Mouse (Mus musculus) cerebellum, adult 8-10 months (tissue): ENCODE data around the gene Bcar3.

Source experiments
- DNase-seq: peaks from one replicate; pipeline ENCODE4 v3.0.0; 2022

The Bcar3 gene

DNA sequence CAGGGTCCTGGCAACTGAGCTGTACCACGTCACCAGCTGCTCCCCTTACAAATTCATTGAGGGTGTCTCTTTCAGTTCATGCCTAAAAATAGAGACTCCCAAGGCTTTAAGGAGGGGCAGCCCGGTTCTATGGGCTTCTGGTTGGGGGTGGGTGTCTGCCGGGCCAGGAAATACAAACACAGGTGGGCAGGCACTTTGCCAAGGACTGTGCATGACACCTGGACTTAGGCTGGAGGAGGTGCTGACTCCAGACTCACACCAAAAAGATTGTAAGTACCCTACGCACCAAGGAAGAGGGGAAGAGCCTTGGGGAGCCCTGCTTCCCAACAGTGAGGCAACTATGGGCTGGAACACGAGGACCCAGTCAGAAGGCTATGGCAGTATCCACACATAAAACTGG lies 44.1 kb downstream of the Bcar3 start:
- no peak for DNase-seq

DNA sequence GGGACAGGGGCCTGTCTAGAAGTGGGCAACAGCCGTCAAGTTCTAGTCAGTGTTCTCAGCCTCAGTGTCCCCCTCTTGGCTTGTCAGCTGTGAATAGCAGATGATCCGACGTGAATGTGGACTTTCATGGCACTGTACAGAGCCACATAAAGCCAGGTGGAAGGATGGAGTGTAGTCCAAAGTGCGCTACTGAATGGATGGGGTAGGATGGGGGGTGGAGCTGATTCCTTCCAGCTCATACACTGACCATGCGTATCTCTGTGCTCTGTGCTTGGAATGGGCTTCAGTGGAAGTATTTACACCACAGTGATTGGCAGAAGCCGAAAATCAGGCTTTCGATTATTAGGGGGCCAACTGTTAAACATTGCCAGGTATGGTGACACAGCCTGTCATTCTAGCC lies 45.0 kb downstream of the Bcar3 start:
- no peak for DNase-seq

DNA sequence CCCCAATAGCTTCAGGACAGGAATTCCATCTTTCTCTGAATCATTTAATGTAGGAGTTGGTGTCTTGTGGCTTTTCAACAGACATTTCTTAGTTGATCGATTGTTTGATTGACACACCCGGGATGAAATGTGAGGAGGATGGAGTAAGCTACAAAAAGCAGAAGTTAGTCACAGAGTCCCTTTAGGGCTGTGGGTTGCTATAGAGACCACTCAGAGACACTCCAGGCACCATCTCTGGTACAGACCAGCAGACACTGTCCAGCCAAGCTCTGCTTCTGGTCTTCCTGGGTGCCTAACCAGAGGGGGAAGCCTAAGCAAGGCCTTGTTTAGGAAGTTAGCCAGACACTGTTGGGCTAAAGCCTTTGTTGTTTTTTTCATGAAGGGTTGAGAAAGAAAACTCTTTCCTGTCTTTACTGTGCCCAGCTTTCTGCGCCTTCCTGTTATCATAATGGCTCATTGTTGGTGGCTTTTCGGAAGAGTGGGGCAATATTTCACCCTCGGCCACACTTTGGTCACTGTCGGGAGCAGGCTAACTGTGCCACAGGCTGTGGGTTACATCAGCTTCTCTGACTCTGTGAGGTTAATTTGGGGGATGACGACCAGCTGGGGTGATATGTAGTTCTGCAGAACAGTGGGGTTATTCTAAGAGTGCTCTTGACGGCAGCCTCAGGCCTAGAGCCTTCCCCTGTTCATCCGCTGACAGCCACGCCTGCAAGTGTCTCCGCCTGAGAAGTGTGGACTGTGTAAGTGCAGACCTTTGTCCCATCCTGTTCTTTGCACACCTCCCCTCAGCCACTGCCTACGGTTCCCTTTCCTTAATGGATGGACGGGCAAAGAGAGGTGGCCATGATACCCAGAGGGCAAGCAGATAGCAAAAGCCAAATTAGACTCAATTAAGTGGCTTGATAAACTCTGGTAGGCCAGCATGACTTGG lies 46.5 kb downstream of the Bcar3 start:
- no peak for DNase-seq

DNA sequence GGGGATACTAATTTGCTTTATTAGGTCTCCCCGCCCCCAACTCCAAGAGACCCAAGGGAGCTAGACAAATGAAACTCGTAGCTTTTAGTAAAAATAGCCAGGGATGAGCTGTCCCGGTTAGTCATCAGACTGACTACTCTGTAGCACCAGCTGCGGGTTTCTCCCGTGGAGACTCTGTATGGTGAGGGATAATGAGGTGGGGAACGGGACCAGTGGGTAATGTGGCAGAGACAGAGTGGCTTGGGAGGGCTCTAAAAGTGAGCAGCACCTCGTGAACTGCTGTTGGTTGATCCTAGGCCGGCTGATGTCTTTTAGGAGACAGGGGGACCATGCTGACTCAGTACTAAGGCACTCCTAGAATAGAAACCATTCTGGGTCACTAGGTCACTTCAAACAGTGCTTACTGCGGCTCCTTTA lies 49.5 kb downstream of the Bcar3 start:
- DNase-seq, result no peak

DNA sequence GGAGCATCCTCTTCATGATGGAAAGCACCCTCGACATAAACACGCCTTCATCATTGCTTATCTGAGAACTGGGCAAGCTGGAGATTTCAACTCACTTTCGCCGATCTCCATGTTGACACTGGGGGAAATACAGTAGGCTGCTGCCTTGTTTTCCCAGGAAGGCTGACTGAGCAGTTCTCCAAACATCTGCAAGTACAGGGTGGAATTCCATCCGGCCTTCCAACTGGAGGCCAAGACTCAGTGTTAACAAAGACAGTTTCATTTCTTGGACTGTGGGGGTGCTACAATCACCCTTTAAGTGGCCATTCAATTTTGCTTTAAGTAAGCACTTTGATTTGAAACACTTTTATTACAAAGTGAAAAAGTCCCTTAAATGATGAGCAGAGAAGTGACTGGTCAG lies 50.4 kb downstream of the Bcar3 start:
- no peak for DNase-seq

DNA sequence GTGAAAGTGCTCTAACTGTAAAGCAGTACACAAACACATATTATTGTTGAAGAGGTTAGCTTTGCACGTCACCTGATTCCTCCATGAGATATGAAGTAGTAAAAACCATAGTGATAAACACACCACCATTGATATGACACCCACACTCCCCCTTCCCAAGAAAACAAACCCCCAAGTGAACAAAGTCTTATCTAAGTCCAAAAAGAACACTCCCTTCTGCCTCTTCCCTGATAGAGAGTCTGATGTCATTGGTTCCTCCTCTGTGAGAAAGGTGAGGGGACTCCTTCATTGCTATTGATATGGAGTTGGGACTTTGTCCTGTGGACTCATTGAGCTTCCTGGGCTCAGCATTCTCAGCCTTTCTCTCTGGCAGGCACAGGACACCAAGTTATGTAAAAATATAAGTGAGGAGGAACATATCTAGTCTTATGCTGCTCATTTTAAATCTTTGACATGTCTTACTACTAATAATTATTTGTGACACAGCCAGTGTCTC lies 52.1 kb downstream of the Bcar3 start:
- DNase-seq, result no peak

DNA sequence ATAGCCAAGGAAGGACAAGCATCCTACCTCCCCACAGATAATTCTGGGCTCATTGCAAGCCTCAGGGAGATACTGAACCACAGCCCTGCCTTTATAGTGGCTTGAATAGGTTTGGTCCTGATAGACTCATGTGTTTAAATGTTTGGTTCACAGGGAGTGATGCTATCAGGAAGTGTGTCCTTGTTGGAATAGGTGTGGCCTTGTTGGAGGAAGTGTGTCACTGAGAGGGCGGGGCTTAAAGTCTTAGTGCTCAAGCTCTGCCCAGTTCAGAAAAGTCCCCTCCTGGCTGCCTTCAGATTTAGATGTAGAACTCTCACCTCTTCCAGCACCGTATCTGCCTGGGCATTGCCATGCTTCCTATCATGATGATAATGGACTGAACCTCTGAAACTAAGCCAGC lies 52.7 kb downstream of the Bcar3 start:
- no peak for DNase-seq

DNA sequence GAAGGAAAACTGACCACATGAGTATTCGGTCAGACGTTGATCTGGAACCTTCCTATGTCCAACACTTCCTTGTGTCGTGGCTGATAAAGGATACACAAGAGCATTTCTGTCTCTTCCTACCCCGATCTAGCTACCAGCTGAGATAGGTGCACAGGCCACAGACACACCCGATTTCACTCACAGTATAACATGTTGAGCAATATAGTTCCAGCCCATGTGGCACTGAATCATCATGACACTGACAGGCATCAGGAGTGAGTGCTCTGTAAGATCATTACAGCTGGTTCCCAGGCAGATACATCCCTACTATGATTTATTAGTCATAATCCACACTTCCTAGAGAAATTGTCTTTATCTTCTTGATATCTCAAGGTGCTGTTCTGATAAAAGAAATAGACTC lies 54.7 kb downstream of the Bcar3 start:
- no peak for DNase-seq

DNA sequence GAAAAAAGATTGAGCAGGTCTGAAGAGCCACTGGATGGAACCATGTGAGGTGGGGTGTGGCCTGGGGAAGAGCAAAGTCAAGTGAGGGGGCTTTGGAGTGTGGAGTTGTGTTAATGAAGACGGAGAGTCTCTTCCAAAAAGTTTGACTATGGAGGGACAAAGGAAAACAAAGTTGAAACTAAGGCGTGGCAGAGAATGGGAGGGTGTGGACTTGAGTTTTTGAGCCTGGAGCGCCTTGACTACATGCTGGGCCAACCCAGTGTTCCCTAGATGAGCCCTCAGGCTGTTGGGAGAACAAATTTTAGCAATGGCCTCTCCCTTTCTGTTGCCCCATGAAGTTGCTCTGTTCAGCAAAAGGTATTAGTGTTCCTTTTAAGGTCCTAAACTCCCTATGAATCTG lies 58.9 kb downstream of the Bcar3 start:
- DNase-seq, result no peak

DNA sequence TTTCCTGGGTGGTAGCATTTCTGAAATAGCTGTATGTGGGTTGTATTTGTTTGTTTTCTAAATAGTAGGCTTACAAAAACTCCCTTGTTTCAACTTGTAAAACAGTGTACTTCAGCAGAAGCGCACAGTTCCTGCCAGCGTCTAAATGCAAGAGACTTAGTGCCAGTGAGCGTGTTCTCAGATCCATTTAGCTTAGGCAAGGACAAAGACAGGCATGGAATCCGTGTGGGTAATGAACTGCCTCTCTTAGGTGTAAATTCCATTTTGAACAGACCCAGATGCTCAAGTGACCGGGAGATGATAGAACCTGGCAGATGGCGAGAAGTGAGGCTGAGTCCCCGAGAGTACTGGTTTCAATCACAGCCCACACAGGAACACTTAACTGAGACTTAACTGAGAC lies 65.5 kb downstream of the Bcar3 start:
- no peak for DNase-seq

DNA sequence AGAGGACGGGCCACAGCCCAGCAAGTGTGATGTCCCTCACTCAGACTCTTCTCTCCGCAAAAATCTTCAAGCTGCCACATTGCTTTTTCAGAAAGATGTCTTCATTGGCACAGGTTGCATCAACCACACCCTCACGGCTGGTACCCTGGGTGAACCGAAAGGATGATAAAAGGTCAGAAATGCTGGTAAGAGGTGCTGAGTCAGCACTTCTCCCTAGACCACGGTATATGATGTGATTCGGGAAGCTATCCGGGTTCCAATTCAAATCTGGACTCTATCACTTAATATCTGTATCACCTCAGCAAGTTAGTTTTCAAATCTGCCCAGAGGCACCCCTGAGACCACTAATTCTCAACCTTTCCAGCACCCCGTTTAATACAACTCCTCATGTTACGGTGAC lies 66.0 kb downstream of the Bcar3 start:
- no peak for DNase-seq

DNA sequence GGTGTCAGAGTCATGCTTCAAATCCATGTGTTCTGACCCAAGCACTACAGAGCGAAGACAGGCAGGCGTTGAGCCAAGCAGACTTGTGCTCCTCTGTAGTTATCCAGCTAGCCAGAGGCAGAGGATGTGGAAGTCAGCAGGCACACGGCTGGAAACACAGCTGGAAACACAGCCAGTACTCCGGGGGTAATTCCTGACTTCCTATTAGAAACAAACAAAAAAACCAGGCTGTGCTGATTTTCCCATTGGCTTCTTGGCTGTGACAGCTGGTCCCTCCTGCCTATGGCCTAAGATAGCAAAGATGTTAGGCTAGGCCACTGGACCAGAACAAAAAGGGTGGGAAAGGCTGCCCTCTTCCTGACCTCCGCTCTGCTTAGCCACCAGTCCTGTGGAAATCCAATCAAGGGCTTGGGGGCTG lies 66.8 kb downstream of the Bcar3 start:
- no peak for DNase-seq

DNA sequence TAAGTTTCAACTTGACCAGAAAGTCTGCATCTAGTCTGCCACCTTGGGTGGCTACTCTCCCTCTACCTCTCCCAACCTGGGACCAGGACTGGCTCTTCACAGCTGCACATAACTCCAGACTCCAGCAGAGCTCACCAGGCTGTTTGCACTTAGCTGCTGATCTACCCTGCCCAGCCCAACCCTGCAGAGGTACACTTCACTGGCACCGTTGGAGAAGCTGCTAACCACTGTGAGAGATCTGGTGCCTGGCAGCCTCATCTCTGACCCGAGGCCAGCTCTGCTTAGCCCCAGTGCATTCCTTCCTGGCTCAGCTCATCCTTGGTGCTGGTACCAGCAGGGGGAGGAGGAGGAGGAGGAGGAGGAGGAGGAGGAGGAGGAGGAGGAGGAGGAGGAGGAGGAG lies 68.8 kb downstream of the Bcar3 start:
- DNase-seq, result no peak

DNA sequence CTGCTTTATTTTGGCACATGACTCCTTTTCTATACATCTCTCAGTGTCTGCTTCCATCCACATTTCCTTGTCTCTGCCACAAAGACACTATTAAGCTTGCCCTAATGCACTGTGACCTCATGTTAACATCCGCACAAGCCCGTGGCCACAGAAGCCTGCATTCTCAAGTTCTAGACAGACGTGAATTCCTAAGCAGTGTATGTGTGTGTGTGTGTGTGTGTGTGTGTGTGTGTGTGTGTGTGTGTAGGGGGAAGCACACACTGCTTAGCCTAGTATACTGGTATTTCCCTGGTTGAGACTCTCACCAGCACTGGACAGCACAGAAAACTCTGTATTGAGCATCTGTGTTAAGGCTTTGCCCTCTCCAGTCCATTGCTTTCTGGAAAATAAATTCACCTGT lies 70.6 kb downstream of the Bcar3 start:
- no peak for DNase-seq

DNA sequence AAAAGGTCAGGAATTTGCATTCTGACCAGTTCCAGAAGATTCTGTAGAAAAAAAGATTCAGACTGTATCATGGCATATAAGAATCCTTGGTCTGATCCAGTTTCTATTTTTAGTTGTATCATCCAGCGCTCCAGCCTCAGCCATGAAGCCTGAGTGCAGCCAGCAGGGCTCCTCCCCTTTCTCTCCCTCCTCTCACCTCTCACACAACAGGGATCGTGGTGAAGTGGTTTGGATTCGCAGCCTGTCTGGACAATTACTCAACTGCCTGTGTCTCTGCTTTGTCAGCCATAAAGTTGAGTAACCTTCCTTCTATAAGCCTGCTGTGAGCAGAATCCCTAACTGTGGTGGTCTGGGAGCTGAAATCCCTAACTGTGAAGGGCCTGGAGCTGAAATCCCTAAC lies 71.4 kb downstream of the Bcar3 start:
- no peak for DNase-seq

DNA sequence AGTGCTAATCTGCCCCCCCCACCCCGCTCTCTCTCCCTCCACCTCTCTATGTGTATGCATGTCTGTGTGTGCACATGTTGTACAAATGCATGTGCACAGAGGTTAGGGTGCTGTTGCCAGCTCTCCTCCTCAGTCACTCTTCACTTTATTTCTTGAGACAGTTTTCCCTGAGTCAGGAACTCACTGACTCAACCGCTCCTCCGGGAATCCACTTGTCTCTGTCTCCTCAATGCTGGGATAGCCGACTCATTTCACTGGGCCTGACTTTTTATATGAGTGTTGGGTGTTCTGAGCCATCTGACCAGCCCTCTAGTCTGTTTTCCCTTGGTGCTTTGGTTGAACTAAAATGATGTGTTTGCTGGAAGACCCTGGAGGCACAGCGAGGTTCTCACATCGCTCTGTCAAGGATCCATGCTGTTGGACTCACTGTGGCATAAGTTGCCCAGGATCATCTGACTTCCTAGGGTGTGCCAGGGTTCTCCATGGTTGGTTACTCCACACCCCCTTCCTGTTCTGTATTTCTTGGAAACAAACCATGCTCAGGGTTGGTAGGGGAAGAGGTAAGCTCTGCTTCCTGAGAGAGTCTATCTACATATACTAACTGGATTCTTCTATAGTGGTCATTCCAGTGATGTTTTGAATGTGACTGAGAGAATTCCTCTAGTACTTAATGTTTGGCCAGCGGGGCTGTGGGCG lies 77.9 kb downstream of the Bcar3 start:
- no peak for DNase-seq

DNA sequence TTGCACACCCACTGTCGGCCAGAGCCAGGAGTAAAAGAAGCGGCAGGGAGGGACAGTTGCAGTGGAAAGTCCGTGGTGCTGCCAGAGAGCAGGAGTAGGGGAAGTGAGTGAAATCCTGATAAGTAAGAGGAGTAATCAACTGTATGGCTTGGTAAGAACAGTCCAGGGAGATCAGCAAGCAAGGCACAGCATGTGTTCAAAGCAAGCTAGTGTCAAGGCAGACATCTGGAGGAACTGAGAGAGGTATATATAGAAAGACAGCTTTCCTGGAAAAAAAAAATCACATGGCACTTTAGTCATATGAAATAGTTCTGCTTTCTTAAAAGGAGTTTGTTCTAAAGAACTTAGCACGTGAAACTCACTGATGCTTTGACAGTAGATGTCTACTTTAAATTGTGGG lies 78.7 kb downstream of the Bcar3 start:
- DNase-seq, result no peak

DNA sequence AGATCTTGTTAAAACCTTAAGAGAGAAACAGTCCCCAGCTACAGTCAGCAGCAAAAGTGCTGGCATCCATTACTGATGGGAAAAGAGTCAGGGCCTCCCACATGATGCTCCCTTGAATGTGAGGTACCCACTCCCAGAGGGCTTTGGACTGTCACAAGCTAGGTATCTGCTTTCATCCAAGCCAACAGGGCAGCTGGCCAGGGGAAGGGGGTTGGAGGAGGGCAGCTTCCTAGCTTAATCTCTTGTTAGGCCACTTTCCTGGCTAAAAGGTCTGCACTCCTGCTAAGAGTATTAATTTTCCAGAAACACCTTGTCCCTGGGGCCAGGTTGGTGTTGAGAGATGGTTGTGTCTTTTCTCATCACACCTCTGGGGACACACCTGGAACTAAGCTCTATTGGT lies 82.1 kb downstream of the Bcar3 start:
- no peak for DNase-seq

DNA sequence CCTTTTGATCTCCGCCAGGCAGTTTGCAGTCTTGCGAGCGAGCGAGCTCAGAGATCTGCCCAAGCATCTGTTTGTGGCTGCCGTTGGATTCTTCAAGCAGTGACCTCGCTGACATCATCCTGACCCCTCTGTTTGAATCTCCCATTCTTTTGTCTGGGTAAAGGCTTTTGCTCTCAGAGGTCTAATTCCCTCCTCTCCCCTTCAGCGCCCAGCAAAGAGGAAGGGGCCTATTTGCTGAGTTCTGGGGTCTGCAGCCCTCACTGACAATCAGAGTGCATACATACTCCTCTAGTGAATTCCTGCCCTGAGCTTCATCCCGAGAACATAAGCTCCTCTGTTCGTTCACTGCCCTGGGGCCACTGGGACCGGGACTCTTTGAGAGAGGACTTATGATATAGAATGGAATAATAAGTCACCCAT lies 82.5 kb downstream of the Bcar3 start:
- no peak for DNase-seq

DNA sequence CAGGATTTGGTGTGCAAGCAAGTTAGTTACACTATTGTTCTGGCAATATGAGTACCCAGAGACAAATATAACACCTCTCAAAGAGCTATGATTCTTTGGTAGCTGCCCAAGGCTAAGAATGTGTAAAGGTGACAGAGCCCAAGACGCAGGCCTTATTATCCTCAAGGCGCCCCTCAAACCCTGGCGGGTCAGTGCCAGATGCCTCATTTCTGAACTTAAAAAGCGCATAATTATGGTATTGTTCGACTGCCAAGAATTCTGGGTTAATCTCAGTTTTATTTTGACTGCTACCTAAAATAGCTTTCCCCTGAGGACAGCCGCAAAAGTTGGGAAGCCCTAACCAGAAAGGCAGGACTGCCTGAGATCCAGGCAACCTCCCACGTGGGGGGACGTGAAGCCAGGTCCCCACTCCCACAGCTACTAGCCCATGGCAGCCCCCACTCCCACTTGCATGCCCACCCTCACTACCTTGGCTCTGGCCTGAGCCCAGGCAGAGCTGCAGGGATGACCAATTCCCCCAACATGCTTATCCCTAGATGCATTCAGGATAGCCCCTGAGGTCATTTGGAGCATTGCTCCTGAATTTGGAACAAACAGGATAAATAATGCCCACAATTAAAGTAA lies 83.0 kb downstream of the Bcar3 start:
- no peak for DNase-seq

DNA sequence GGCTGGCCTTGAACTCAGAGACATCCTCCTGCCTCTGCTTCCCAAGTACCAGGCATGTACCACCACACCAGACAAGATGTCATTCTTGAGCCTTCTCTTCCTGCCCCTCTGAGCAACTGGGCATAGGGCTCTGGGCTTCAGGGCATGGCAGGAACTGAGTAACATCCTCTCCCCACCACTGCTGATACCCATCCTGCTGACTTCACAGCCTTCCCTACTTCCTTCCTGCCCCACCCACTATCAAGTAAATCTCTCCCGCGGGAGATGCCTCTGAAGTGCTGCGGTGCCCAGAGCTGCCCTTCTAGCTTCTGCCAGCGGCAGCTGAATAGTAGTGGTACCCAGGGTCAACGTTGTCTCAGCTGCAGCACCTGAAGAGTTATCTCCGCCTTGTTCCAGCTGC lies 84.7 kb downstream of the Bcar3 start:
- no peak for DNase-seq

DNA sequence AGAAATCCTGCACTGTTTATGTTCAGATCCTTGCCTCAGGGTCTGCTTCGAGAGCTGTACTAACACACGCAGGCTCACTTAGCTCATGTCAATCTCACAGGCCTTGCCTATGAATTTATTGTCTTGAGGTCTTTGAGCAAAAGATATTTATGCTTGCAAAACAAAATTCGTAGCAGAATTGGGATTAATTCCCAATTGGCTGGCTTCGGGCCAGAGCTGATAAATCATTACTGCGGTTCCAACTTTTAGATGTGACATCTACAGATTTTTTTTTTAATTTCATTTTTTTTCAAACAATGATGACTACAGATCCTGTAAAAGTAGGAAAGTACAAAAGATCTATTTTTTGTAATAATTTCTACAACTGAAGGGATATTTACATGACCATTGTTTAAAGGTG lies 86.8 kb downstream of the Bcar3 start:
- DNase-seq, result no peak

DNA sequence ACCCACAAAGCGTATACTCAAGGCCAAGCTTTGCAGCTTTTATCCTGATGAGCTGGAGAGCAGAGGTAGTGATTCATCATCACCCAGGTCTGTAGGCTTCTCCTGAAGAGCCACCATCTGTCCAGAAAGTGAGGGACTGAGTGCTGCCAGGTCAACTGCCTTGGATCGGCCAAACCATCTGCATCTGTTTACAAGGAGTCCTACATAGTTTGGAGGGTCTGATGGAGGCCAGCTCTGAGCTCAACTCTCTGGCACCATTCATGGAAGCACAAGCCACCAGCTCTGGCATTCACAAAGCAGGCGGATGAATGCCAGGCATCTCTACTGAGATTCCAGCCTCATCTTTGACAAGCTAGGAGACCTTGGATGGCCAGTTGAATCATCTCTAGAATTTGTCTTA lies 87.7 kb downstream of the Bcar3 start:
- peak; percentile 77 for DNase-seq

DNA sequence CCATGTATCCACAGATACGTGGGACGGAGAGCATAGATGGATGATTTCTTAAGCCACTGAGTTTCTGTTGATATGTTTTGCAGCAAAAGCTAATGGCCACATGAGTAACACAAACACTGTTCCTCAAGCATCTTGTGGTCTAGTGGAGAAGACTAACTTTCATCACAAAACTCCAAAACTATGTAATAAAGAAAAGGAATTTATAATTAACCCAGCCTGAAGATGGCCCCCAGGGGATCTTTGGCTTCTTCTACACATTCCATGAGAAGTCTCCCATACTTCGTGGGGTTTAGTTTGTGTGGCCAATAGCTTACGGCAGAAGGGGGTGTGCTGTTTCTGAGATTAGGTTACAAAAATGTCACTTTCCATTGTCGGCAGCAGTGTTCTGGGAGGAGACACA lies 92.5 kb downstream of the Bcar3 start:
- no peak for DNase-seq
